Mouse (Mus musculus) heart, postnatal 14 days (tissue): ENCODE data around the gene Tmem101. TPM values are rescaled to one million over a fixed set of nuclear protein-coding genes. Genes with fewer than 3 reads are reported as not detected.

Source experiments
- total RNA-seq, 2 experiments: library from RNA; stranded (reverse); gene quantifications; 2 replicates each; pipeline ENCODE4 v1.2.3; 2021

Gene Tmem101
- total RNA-seq, 2 experiments from 2014 or later, result 14.5 TPM

Other genes with a start within 250 kb of the Tmem101 start
- 1 to 10 TPM in 1 of 2 experiments, under 1 TPM in 1; 0.68 to 1.3 TPM for gene Sost, start 189.4 kb downstream of the Tmem101 start, total RNA-seq
- gene Cfap97d1, start 172.1 kb downstream of the Tmem101 start, total RNA-seq, result not detected
- gene Dusp3, start 169.4 kb downstream of the Tmem101 start, total RNA-seq, result 100 to 1,000 TPM; 130 to 137 TPM
- gene Mpp3, start 127.9 kb downstream of the Tmem101 start, total RNA-seq, result 1 to 10 TPM; 4.3 to 5.2 TPM
- gene Cd300lg, start 114.9 kb downstream of the Tmem101 start, total RNA-seq, result 10 to 100 TPM; 61.8 to 69.1 TPM
- gene Mpp2, start 67.9 kb downstream of the Tmem101 start, total RNA-seq, result 1 to 10 TPM; 2.7 to 3.8 TPM
- not detected for gene Ppy, start 55.1 kb downstream of the Tmem101 start, total RNA-seq
- not detected for gene Pyy, start 48.6 kb downstream of the Tmem101 start, total RNA-seq
- gene Nags, start 10.9 kb downstream of the Tmem101 start, total RNA-seq, result not detected
- 10 to 100 TPM; 44.4 to 47.6 TPM for gene Lsm12, start 28.9 kb upstream of the Tmem101 start, total RNA-seq
- gene G6pc3, start 33.2 kb upstream of the Tmem101 start, total RNA-seq, result 10 to 100 TPM; 35.0 to 35.7 TPM
- 100 to 1,000 TPM; 122 to 138 TPM for gene Hdac5, start 73.8 kb upstream of the Tmem101 start, total RNA-seq
- under 1 TPM; 0.74 to 0.83 TPM for gene BC030867, start 92.5 kb upstream of the Tmem101 start, total RNA-seq
- gene Asb16, start 112.3 kb upstream of the Tmem101 start, total RNA-seq, result under 1 TPM; 0.61 to 0.62 TPM
- 10 to 100 TPM; 26.6 TPM for gene Tmub2, start 128.5 kb upstream of the Tmem101 start, total RNA-seq
- gene Atxn7l3, start 140.2 kb upstream of the Tmem101 start, total RNA-seq, result 10 to 100 TPM; 26.5 to 29.5 TPM
- gene Ubtf, start 163.3 kb upstream of the Tmem101 start, total RNA-seq, result 10 to 100 TPM; 60.1 to 69.7 TPM
- 10 to 100 TPM; 22.7 to 23.0 TPM for gene Slc4a1, start 209.8 kb upstream of the Tmem101 start, total RNA-seq
- gene Rundc3a, start 237.0 kb upstream of the Tmem101 start, total RNA-seq, result under 1 TPM in 1 of 2 experiments, not detected in 1; 0.29 TPM